Mouse (Mus musculus): ENCODE results near the gene Vmn1r14. TPM values are rescaled to one million over a fixed set of nuclear protein-coding genes. Genes with fewer than 3 reads are reported as not detected.

Gene Vmn1r14
- total and polyA plus RNA-seq, 3 experiments = not detected

DNA sequence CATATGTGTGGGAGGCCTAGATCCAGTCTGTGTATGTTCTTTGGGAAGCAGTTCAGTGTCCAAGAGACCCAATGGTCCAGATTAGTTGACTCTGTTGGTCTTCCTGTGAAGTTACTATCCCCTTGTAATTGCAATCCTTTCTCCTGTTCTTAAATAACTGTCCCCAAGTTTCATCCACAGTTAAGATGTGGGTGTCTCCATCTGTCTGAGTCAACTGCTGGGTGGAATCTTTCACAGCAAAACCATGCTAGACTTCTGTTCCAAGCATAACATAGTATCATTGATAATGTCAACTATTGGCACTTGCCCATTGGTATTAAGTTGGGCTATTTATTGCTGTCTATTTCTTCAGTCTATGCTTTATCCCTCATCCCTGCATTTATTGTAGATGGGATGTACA lies 47.5 kb downstream of the Vmn1r14 start:
- Histone ChIP-seq H3K27me3 (ENCODE audit: control insufficient read depth, insufficient read depth, low read length) (no peaks in the 10 kb centered on the region), H3K4me3 (no peak overlapping the region), H3K36me3 (ENCODE audit: control insufficient read depth, insufficient read depth, low read length) (no peaks in the 10 kb centered on the region), H3K9ac (ENCODE audit: low read depth, low read length) (no peak overlapping the region), H3K79me2 (replicated peaks; ENCODE audit: control insufficient read depth, insufficient read depth, low read length) (no peaks in the 10 kb centered on the region), H3K4me1 (ENCODE audit: control insufficient read depth, insufficient read depth, low read length) (no peaks in the 10 kb centered on the region), H3K27ac (no peak overlapping the region)
- no peak for DNase-seq
- intact Hi-C loops (cut with DNase I) = no loop called here
- TF ChIP-seq EP300 (IDR thresholded peaks at IDR 0.05; ENCODE audit: insufficient read depth, low read depth, low read length) = no peak
- TF ChIP-seq POLR2A (IDR thresholded peaks at IDR 0.05; ENCODE audit: insufficient read depth, low read depth, low read length) = no peak
- no peak for TF ChIP-seq CTCF (IDR thresholded peaks at IDR 0.05)

Other genes starting within 250 kb of the Vmn1r14 start
- not detected for gene Vmn1r6, start 234.4 kb upstream of the Vmn1r14 start, total RNA-seq (2021)
- not detected in 2 replicates for gene Vmn1r6, start 234.4 kb upstream of the Vmn1r14 start, polyA plus RNA-seq (2012; rRNA removed)
- not detected for gene Vmn1r7, start 206.4 kb upstream of the Vmn1r14 start, total RNA-seq (2021)
- gene Vmn1r7, start 206.4 kb upstream of the Vmn1r14 start, polyA plus RNA-seq (2012; rRNA removed) = not detected in 2 replicates
- gene Vmn1r8, start 199.4 kb upstream of the Vmn1r14 start, total RNA-seq (2021) = not detected
- gene Vmn1r8, start 199.4 kb upstream of the Vmn1r14 start, polyA plus RNA-seq (2012; rRNA removed) = not detected in 2 replicates
- gene Vmn1r9, start 164.9 kb upstream of the Vmn1r14 start, total RNA-seq (2021) = not detected
- gene Vmn1r9, start 164.9 kb upstream of the Vmn1r14 start, polyA plus RNA-seq (2012; rRNA removed) = not detected in 2 replicates
- not detected for gene Vmn1r10, start 122.2 kb upstream of the Vmn1r14 start, total RNA-seq (2021)
- not detected in 2 replicates for gene Vmn1r10, start 122.2 kb upstream of the Vmn1r14 start, polyA plus RNA-seq (2012; rRNA removed)
- not detected for gene Vmn1r11, start 98.2 kb upstream of the Vmn1r14 start, total RNA-seq (2021)
- gene Vmn1r11, start 98.2 kb upstream of the Vmn1r14 start, polyA plus RNA-seq (2012; rRNA removed) = not detected in 2 replicates
- not detected for gene Vmn1r12, start 74.8 kb upstream of the Vmn1r14 start, total RNA-seq (2021)
- gene Vmn1r12, start 74.8 kb upstream of the Vmn1r14 start, polyA plus RNA-seq (2012; rRNA removed) = not detected in 2 replicates
- not detected for gene Vmn1r13, start 28.4 kb upstream of the Vmn1r14 start, total RNA-seq (2021)
- not detected in 2 replicates for gene Vmn1r13, start 28.4 kb upstream of the Vmn1r14 start, polyA plus RNA-seq (2012; rRNA removed)
- gene Vmn1r15, start 26.3 kb downstream of the Vmn1r14 start, total RNA-seq (2021) = not detected
- gene Vmn1r15, start 26.3 kb downstream of the Vmn1r14 start, polyA plus RNA-seq (2012; rRNA removed) = not detected in 2 replicates
- gene Vmn1r16, start 97.8 kb downstream of the Vmn1r14 start, total RNA-seq (2021) = not detected
- not detected in 2 replicates for gene Vmn1r16, start 97.8 kb downstream of the Vmn1r14 start, polyA plus RNA-seq (2012; rRNA removed)
- not detected for gene Vmn1r17, start 132.0 kb downstream of the Vmn1r14 start, total RNA-seq (2021)
- gene Vmn1r17, start 132.0 kb downstream of the Vmn1r14 start, polyA plus RNA-seq (2012; rRNA removed) = not detected in 2 replicates
- not detected for gene Vmn1r18, start 164.1 kb downstream of the Vmn1r14 start, total RNA-seq (2021)
- gene Vmn1r18, start 164.1 kb downstream of the Vmn1r14 start, polyA plus RNA-seq (2012; rRNA removed) = not detected in 2 replicates
- not detected for gene Vmn1r19, start 172.1 kb downstream of the Vmn1r14 start, total RNA-seq (2021)
- not detected in 2 replicates for gene Vmn1r19, start 172.1 kb downstream of the Vmn1r14 start, polyA plus RNA-seq (2012; rRNA removed)
- gene Vmn1r20, start 197.2 kb downstream of the Vmn1r14 start, total RNA-seq (2021) = not detected
- gene Vmn1r20, start 197.2 kb downstream of the Vmn1r14 start, polyA plus RNA-seq (2012; rRNA removed) = not detected in 2 replicates

Measured in heart, adult 2 months (tissue).